Mouse (Mus musculus) urinary bladder, postnatal 25 days (tissue): ENCODE data around the gene Abcd2.
A peak's percentile ranks its signal among the peaks of the same experiment; 100 is the strongest.

Experiments used
- DNase-seq: peaks from one replicate; pipeline ENCODE4 v3.0.0; 2022; ENCODE audit warnings: low spot score

Gene Abcd2

DNA sequence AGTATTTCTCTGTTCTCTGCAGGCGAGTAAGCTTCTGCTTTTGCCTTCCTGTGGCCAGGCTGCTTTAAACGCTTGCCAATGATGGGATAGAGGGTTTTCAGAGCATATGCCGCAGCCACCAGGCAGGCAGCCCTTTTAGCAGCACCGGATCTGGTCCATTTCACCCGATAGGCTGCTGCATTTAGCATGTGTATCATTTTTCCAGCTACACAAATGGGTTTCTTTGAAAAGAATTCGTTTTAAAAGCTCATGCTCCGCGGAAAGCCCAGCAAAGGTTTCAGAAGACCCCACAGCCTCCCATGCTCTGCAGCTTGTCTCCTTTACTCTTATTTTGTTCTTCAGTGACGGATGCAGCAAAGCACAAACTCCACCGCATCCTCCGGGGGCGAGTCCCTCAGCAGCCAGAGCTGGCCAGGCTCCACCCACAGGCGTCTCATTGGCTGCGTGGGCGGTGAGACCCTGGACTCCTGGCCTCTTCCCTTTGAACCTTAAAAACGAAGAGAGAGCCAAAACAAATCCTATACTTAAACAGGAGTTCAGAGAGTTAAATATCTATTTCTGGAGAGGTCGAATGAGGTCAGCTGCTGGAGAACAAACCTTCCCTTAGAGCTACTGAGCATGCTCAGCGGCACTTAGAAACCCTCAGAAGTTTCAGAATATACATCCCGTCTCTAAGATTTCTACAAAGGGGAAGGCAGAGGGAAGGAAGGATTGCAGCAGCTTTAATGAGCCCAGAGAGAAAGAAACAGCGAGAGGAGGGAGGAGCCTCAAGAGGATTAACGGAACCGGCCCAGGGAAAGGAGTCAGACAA lies at the start of gene Abcd2:
Gene Abcd2, minus strand, starts transcription at position 388 of the 811 bp plus-strand sequence.
- DNase-seq = peak; percentile 32

DNA sequence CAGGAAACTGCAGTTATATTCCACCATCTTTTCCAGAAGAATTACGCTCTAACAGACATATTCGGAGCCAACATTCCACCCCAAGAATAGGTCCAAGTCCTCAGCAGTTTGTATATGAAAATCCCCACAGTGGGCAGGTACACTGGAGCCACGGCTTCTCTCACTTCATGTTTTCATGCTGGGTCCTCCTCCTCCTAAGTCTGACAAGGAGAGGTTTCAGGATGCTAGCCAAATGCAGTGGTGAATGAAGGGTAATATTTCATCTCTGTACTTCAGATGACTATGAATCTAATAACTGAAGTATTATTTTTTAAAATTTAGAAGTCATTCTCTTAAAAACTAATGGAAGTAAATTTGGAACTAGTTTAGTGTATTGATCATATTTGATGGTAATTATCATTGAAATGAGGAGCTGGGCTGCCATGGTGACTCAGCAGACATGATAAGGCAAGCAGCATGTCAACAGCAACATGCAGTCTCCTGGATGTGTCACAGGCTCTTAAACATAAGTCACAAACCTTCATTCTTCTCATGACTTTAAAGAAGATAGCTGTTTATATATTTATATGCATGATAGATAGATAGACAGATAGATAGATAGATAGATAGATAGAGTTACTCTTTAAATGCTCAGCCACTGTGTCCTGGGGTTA lies 49.2 kb upstream of the Abcd2 start:
- no peak for DNase-seq

DNA sequence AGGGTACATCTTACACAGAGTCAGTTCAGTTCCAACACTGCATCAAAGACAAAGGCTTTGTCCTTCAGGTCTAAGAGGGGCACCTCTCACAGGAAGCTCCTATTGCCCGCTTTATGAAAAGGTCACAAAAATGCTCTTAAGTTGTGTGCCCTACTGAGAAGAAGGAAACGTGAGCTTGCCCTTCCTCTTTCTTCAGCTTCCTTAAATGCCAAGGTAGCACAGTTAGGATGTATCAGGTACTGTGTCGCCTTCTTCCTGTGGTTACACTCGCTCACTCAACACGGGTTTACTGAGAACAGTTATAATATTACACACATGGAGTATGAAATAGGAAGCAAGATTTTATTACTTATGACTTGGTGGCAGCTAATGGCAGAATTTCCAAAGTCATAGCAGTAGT lies 45.7 kb upstream of the Abcd2 start:
- no peak for DNase-seq

DNA sequence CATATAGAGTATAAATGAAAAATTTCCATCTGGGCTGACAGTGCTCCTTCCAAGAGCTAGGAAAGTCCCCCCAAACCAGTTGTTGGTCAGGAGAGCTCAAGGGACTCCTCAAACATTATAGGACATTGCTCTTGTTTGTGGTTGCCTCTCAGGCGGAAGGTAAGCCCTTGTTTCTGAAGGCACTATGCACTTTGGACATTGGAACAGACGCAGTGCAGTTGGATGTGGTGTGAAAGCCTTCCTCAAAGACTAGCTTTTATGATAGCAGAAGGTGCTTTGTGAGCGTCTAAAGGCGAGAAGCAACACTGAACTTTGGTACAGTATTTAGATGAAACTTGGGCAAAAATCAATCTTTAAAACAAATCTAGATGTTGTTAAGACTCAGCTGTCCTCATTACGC lies 14.9 kb upstream of the Abcd2 start:
- no peak for DNase-seq

DNA sequence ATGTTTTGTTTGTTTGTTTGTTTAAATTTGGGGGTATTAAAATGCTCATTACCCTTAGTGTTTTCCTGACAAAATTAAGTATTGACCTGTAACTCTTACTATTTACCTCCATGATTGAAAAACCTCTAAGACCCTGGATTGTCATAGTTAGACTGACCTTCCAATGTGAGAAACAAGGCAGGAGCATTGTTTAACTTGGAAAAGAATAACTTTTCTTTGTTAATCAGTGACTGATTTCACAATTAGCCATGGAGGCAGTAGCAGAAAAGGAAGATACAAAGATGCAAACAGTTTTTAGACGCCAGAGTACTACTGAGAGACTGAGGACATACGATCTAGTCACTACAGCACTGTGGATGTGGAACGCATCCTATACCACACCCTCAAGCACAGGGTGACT lies 11.9 kb upstream of the Abcd2 start:
- DNase-seq = no peak

DNA sequence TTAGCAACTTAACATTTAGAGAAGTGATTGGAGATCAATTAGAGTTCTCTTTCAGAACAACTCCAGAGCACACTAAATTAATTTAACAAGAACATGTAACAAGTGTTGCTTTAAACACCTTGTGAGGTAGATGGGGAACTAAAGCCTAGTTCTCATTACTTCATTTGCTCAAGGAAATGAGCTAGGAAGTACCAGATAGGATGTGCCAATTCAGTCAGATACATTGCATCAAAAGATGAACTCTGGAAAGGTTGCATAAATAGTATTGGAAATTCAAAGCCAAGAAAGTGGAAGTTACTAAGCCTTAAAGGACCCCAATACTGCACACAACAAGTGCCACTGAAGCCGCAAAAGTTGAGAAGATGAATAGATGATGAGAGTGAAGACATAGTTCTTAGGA lies 10.9 kb upstream of the Abcd2 start:
- no peak for DNase-seq

DNA sequence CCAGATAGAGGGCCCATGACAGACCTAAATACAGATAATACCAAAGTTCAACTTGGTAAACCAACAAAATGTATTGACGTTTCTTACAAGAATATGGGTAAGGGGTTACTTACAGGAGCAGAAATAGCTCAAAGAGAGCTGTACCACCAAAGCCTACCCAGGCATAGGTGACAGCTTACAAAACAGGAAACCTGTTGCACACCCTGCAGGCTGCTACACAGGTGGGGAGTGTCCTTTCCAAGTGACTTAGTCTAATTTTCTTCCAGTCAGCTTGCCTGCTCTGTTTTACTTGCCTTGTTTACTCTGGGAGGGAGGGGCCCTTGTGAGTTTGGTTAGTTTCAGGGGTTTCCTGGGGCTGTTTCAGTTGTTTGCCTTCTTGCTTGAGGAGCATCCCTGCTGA lies 9.2 kb upstream of the Abcd2 start:
- no peak for DNase-seq

DNA sequence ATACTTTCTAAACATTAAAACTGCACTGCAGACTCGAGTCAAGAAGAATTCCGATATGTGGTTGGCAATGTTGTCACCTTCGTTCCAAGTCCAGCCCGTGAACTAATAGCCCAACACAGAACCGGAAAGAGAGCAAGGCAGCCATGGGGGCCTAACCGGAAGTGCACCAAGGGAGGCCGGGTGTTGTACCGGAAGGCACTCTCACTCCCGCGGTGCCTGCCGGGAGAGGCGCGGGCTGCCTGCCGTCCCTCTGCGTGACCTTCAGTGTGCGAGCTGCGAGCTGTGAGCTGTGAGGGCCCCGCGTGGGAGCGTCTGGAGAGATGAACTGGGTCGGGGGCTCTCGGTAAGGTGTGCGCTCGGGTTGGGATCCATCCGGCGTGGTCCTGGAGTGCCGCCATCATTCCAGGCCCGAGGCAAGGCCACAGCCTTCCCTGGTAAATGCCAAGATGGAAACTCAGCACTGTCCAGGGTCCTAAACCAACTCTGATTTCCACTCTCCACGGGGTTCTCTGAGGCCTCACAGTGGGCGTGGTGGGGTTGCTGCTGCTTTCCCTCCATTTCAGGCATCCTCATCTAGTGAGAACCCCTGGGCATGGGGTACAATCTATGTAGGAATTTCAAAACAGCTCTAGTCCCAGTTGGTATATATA lies 7.8 kb upstream of the Abcd2 start, which contains the start of gene CN725425:
Gene CN725425, plus strand, starts transcription at position 239 of the 650 bp plus-strand sequence.
- no peak for DNase-seq

DNA sequence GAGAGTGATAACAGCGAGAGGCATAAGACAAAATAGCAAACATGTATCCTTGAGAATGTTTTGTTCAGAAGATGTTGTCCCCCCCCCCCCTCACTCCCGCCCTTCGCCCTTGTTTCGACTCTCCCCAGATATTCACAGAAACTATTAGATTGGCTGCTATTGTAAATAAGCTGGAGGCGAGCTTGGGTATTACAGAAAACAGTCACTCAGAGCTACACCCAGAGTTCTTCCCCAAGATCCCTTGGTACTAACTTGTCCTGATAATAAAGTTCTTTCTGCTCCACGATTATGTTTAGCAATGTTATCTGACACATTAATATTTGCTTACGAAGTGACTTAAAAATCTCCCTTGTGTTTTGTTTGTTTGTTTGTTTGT lies 612 bp upstream of the Abcd2 start:
- no peak for DNase-seq

DNA sequence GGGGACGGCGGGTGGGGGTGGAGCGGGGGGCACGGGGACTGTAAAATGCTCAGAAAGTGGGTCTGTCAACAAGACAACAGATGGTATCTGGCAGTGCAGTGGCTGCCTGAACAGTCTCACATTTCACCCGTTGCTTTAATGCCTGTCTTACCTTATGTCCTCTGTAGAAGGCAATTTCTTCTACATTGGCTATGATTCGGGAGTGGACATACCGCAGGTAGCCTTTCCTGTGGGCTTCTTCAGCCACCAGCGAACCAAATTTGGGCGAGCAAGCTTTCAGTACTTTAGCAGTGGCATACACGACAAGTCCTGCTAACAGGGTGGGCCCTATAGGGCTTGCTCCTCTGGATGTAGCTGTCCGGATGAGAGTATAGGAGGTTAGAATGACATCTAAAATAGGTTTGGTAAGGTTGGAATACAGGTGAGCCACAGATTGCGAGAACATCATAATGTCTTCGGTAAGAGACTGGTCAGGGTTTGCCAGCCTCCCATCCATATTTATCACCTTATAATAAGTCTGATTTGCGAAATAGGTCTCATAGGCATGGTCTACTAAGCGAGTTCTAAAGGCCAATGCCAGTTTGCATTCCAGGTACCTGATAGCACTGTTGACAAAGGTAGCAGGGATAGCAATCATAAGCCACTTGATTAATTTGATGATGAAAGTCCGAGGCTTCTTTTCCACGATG lies 936 bp downstream of the Abcd2 start:
- no peak for DNase-seq

DNA sequence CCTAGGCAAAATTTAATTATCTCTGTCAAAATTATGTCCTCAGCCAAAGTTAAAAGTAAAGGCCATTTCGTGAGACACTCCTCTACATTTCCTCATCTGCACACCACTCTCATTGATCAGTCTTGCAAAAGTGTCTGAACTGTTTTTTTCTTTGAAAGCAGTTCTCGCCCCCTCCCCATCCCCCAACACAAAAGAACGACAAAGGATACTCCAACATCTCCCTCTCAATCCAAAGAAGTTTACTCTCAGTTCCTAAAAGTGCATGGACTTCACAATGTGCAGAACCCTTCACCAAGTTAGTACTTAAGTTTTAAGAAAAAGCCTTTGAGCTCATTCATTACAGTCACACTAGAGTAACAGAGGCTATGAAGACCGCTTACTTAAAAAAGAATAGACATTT lies 1.6 kb downstream of the Abcd2 start:
- DNase-seq = no peak

DNA sequence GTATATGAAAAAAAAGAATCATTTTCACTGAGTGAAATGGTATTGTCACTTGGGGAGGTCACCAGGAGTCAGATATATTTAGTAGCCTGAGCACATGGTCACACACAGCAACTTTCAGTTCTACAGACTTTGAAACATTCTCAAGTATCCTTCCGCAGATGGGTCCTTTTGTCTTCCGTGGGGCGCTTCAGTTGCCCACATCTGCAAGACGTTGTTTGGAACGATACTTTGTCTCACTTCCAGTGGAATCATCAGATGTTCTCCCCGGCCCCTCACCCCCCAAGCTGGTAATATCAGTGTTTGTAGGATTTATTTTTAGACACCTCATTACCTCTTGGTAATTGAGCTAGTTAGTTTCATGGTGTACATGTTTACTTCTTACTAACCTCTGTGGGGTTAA lies 5.2 kb downstream of the Abcd2 start:
- no peak for DNase-seq

DNA sequence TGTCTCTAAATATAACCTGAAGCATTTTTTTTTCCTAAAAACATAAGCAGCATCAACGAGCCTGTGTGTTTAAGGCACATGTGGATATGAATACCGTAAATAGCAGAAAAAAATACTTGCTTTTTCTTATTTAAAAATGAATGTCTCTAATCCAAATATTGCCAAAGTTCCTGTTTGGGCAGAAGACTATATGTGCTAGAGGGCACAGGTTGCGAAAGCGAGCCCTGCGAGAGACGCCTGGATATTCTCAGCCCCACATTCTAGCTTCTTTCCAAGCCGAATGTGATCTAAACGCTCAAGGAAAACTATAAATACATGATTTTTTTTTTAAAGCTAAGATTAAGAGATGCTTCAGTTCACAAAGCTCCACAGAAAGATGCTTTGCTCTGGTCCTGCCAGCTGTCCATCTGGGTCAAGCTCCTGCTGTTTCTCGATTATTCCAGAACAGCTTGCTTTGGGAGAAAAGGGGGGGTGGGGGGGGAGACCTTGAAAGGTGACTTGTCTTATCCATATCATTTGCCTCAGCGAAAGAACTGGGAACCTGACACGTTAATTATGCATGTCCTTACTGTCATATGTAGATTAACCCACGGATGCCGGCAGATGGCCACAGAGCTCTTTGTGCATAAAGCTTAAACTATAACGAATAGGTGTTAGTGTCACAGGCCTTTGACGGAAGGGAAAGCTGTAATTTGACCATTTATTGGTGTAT lies 11.5 kb downstream of the Abcd2 start:
- DNase-seq = no peak

DNA sequence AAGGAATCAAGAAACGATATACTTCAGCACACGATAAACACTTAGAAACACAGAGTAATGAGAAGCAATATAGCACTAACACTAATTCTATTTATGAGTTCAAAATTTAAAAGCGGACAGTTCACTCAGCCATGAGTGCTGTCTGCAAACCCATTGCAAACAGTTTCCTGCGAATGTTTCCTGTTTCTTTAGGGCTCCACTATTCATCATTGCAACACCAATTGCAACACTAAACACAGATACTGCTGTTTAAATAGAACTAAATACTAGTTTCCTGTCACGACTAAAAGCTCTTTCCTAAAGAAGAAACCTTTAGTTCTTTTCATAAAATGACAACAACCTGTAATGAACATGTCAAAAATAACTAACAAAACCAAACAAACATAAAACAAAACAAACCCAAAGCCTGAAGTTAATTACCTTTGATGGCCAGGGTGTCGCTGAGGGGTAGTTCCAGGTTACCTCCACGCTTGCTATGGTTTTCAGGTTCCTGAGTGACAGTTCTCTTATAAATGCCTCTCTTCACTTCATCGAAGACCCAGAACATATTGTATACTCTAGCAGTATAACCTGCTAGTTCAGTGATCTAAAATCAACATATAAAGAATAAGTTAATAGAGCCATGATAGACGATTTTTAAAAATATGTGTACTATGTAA lies 12.8 kb downstream of the Abcd2 start:
- no peak for DNase-seq

DNA sequence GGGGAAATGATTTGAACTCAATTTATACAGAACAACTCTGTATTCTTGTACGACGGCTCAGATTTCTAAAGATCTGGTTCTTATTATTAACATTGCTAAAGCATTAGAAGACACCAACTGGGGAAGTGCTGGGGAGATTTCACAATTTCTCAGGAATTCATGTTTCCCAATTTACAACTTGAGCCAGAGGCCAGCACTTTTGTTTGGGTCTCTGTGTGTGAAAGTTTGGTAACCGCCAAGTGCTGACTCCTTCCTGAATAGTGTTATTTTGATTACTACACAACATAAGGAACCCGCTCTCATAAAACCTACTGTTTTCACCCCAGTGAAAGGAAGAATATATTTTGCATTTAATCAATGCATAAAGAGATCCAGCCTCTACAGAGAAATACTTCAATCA lies 19.4 kb downstream of the Abcd2 start:
- no peak for DNase-seq

DNA sequence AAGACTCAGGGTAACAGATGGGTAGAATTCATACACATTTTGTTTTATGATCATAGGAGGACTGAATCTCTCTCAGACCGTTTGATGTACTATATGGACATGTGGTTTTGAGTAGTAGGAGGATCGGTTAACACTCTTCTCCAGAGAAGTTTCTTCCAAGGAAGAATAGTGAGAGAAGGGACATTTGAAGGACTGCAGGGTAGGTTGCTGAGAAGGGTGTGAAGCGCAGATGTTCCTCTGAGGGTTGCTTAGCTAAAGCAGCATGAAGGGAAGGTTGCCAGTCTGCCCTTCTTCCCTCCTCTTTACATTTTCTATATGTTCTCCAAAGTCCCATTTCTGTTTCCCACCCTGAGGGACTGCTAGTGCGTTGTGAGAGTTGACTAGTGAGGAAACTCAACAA lies 20.3 kb downstream of the Abcd2 start:
- DNase-seq = no peak

DNA sequence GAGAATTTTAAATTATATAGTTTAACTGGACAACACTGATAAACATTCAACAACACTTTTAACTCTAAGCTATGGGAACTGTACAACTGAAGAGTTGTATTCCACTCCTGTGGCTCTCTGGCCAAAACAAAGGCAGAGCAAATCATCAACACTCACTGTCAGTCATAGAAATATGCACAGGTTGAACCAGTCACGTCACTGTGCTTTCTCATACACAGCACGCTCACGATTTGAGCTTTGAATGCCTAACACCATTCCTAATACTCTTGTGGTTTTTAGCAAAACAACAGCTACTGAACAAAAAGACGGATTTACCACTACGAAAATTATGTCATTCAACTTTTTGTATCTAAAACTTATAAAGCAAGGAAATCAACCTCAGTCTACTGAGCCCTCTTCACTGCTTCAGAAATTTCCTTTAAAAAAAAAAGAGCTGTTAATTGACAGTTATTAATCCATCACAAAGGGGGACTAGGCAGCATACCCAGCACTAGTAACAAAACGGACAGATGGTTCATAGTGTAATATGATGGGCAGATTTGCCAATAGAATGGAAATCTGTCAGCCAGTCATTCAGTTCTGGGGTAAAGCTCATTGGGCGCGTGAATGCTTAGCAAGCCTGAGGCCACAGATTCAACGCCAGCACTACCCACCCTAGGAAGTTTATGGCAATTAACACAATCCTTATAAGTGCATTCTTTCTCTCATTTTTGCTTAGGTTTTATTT lies 20.8 kb downstream of the Abcd2 start:
- DNase-seq = no peak

DNA sequence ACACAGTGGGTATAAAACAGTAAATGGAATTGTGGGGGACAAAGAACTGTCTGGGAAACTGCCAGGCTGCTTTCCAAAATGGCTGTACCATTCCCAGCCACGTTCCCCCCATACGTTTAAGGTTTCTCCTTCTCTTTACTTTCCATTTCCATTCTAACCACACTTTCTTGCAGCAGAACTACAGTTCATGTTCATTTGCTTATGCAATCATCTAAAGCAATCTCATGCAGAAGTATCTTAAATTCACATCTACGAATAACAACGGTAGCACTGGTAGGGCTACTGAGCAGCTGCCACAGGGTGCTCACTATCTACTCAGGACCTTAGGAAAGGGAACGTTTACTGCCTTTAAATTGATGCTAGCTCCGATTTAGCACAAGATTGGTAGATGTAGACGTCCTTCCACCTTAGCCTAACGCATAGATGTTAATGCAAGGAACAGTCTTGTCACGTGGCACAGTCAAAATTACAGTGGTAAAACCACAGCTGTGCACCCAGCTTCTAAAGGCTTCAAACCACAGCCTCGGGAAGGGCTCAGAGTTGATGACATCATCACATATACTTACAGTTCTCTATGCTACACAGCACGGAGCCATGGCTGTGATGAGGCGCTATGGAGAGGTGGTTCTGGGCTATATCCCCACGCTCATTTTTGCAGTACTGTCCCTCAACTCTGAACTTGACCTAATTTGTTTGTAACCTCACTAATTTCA lies 23.6 kb downstream of the Abcd2 start:
- no peak for DNase-seq

DNA sequence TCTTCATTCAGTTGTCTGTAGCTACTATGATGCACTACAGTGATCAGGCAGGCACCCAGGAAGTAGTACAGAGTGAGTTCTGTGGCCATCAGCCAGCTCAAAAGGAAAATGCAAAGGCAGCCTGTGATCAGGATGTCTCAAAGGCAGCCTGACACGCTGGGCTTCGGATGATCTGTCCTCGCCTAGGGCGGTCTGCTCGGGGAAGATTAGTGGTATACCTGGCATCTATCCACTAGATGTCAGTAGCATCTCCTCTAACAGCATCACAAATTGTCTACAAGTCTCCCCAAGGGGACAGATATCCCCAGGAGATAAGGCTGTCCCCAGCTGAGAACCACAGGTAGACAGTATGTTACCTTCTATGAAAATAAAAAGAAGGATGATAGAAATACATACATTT lies 26.6 kb downstream of the Abcd2 start:
- DNase-seq = no peak

DNA sequence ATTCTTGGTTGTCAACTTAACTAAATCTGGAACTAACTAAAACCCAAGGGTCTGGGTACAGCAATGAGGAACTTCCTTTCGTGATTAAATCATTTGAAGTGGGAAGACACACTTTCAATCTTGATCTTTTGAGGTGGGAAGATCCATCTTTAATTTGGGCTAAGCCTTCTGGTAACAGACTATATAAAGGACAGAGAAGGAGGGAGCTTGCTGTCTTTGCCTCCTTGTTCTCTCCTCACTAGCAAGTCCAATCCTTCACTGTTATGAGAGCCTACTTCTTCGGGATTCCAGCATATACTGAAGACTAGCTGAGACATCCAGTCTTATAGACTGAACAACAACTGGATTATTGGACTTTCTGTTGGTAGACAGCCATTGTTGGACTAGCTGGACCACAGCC lies 28.1 kb downstream of the Abcd2 start:
- DNase-seq = no peak
